Mouse (Mus musculus) spleen, adult 2 months (tissue): Measurements from ENCODE around the gene Wipf2.

Experiments
- CTCF ChIP-seq: fragments of 200-500 bp; IDR thresholded peaks from 2 replicates; pipeline ENCODE4 v1.5.1; 2011; ENCODE audit warnings: mild to moderate bottlenecking, inconsistent platforms; ENCODE audit not compliant: insufficient read depth, insufficient read length, insufficient replicate concordance; ENCODE audit errors: extremely low read depth
- POLR2A ChIP-seq: fragments of 200-500 bp; IDR thresholded peaks from 2 replicates; pipeline ENCODE4 v1.6.1; 2011; ENCODE audit warnings: low read depth, low read length, inconsistent platforms

GRCm38 (mm10) chr11:98918231-98918630, 54.8 kb downstream of the Wipf2 start:
- TF ChIP-seq CTCF = no peak
- no peak for TF ChIP-seq POLR2A
